Mouse (Mus musculus) cortical plate, adult 2 months (tissue): ENCODE data around the gene 2210011C24Rik.

ENCODE experiments used
- CTCF ChIP-seq: fragments of 200-500 bp; IDR thresholded peaks from 2 replicates; pipeline ENCODE4 v1.5.1; 2011; ENCODE audit warnings: mild to moderate bottlenecking, control low read depth, low read length; ENCODE audit not compliant: insufficient read depth; ENCODE audit errors: extremely low read depth
- POLR2A ChIP-seq: fragments of 200-500 bp; IDR thresholded peaks from 2 replicates; pipeline ENCODE4 v1.6.1; 2011; ENCODE audit warnings: mild to moderate bottlenecking, low read length, control low read depth; ENCODE audit not compliant: insufficient read depth; ENCODE audit errors: extremely low read depth

DNA sequence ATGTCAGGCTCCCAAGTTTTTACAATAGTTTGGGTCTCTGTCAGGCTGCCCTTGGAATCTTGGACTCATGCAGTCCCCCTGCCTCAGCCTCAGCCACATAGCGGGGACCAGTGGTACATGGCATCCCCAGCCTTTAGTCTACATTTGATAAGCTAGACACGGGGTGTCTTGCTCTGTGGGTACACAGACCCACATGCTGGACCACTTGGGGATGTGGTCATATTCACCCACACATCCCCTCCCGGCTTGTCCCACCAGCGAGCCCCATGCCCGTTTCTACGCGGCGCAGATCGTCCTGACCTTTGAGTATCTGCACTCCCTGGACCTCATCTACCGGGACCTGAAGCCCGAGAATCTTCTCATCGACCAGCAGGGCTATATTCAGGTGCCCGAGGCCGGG lies 21.8 kb downstream of the 2210011C24Rik start:
- TF ChIP-seq CTCF (no peak), POLR2A (no peak)
